Mouse (Mus musculus): ENCODE data around the gene Hspb9. TPM values are rescaled to one million over a fixed set of nuclear protein-coding genes. Genes with fewer than 3 reads are reported as not detected.

The Hspb9 gene
- polyA plus RNA-seq (2012; rRNA removed), result not detected in 2 replicates

DNA sequence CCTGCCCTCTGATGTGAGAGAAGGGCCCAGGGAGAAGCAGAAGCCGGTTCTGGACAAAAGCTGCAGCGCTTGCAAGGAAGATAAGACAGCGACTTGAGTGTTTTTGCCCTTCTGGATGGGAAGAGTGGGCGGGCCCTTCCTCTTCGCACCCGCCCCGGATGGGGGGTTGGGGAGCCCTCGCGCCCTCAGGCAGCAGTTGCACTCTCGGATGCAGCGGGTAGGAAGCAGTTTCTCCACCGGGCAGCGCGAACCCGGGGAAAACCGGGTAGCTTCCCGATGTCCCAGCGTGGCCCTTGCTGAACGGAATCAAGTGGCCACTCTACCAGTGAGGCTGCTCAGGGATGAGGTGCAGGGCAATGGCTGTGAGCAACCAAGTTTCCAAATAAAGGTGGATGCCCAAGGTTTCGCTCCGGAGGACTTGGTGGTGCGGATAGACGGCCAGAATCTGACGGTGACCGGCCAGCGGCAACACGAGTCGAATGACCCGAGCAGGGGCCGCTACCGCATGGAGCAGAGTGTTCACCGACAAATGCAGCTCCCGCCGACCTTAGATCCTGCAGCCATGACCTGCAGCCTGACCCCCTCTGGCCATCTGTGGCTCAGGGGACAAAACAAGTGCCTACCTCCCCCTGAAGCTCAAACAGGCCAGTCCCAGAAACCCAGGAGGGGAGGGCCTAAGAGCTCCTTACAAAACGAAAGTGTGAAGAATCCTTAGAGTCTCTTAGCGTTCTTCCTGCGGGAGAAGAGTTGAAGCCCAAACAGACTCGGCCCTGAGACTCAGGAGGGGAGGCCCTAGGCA, at the start of gene Hspb9:
TSS of gene Hspb9 (plus strand) at position 116 of the 799 bp plus-strand sequence.

DNA sequence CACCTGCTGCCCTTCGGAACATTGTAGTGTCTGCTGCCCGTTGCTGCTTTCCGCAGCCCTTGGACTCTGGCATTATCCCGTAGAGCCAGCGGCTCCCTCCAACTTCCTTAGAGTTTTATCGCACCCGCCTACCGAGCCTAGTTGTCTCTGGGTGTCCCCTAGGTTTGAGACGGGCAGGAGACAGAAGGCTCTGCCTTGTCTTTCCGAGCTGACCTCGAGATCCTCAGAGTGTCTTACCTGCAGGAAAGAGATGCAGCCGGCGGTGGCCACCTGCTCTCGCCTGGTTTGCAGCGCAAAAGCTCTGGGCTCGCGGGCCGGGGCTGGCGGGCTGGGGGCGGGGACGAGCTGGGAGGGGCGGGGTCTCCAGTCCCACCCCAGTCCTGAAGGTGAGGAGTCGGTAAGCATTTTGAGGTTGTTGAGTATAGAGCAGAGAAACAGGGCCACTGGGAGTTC, 21.5 kb upstream of the Hspb9 start, which contains the start of gene Zfp385c:
TSS of gene Zfp385c (minus strand) at position 292 of the 453 bp plus-strand sequence.

DNA sequence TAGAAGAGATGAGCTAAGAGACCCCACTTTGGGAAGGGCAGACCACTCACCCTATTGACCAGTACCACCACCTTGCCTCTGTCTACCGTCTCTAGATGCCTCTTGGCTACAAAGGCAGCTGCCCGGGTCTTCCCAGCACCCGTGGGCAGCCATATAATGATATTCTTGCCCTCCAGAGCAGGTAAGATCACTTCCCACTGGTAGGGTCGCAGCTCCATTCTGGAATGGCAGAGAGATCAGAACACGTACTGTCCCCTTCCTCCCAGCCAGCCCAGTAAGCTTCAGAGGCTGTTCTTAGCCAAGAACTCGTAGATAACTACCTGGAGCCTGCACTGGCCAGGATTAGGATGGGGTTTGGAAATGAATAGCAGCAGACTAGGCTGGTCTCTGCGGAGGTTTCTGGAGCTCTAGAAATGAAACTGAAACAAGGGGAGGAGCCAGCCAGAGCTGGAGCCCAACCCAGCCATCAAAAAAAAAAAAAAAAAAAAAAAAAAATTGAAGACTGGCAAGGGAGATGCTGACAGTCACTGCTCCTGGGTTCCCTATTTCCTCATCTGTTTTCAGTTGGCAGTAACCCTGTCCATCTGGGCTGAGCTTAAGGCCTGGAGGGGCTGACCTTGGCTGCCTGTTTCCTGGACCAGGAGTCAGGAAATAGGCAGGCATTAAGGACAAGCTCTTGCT, 9.7 kb upstream of the Hspb9 start, which contains the start of gene Dhx58:
TSS of gene Dhx58 (minus strand) at position 421 of the 681 bp plus-strand sequence.

DNA sequence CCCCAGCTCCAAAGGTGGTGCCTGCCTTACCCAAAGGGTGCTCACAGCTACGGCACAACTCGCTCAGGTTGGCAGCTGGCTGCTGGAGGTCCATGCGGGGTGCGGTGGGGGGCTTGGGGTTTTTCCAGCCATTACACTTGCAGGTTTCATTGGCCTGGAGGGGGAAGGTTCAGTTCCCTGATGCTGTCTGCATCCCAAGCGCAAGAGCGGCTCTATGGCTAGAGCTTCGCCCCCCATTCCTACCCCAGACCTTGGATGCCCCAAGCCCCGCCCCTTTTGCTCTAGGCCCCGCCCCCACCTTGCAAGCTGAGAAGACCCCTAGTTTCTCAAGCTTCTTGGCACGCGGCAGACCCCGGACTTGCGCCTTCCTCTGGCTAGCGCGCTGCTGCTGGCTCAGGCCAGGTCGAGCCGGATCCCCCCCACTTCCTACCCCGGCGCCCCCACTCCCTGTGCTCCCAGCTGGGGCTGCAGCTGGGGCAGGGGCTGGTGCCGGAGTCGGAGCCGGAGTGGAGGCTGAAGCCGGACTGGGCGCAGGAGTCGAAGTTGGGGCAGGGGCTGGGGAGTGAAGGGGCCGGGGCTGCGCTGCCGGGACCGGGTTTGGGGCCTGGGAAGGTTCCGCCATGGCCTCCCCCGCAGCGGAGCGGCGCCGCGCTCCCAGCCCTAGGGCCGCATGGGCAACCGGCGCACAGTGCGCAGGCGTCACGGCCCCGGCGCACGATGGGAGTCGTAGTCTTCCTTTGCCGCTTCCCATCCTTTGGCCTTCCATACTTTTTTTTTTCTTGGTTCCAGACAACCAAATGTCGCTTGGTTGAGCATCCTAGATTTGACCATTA, 1.7 kb upstream of the Hspb9 start, which contains the start of gene Kat2a:
TSS of gene Kat2a (minus strand) at position 683 of the 833 bp plus-strand sequence.

DNA sequence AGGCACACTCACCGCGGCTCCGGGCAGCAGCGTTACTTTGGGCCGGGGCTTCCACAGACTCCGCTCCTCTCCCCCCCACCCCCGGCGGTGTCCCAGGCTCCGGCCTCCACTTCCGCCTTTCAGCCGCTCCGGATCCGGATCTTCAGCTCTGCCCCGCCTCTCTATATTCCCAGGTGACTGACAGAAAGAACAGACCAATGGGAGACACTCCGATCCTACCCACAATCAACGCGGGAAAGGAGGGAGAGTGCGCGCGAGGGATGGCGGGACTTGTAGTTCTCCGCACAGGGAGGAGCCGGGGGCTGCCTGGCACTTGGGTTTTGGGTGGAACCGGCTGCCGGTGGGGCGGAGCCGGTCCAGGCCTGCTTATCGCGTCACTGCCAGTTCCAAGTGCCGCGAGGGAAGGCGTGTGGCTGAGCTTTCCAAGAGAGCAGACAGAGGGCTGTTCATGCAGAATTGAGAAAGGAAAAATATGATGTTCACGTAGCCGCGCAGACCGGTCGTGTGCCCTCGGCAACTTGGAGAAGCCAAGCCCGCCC, 24.5 kb downstream of the Hspb9 start, which contains the start of gene Rab5c:
TSS of gene Rab5c (minus strand) at position 150 of the 539 bp plus-strand sequence.

DNA sequence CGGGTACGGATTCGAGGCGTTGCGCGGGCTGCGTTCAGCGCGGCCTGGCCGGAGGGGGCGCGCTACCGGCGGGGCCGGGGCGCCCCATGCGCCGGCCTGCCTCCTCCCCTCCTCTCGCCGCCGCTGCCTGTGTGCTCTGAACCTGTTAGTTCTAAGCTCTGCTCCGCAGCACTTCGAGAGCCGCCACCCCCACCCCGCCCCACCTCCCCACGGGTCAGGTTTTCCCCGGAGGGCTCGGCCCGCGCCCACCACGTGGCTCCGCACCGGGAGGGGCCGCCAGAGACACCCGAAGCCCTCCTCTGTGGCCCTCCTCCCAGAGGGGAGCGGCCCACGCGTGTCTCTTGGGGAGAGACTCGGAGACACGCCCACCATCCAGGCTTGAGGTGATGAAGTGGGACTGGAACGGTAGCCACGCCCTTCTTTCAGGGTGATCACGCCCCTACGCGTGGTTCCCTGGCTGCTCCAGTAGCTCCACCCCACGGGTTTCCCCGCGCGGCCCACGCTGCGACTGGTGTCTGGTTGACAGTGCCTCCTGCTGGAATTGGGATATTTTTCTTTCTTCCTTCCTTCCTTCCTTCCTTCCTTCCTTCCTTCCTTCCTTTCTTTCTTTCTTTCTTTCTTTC, 46.1 kb downstream of the Hspb9 start, which contains the start of gene Kcnh4:
TSS of gene Kcnh4 (minus strand) at position 332 of the 623 bp plus-strand sequence.

DNA sequence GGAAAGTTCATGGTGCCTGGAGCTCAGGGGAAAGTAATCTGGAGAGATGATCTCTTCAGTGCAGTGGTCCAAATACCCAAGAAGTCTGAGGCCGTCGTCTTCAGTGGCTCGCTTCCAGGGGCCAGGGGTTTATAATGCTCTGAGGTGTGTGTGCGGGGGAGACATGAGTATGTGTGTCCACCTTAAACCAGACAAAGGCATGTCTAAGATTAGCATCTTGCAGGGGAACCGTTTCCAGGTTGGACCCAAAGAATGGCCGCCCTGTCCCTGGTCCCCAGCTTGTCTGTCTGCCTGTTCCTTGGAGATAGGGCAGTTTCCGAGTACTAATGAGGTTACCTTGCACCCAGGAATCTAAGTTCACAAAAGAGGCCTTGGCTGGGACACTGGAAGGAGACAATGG, 49.2 kb downstream of the Hspb9 start, which contains the start of gene Hcrt:
TSS of gene Hcrt (minus strand) at position 101 of the 400 bp plus-strand sequence.

Other genes starting within 250 kb of the Hspb9 start
- 0.87 and 1.6 TPM in 2 replicates for gene Klhl11, start 241.1 kb upstream of the Hspb9 start, polyA plus RNA-seq (2012; rRNA removed)
- 17.6 and 20.0 TPM in 2 replicates for gene Acly, start 185.8 kb upstream of the Hspb9 start, polyA plus RNA-seq (2012; rRNA removed)
- gene Ttc25, start 168.2 kb upstream of the Hspb9 start, polyA plus RNA-seq (2012; rRNA removed), result 0.19 and 0.40 TPM in 2 replicates
- 9.3 and 11.7 TPM in 2 replicates for gene Cnp, start 138.9 kb upstream of the Hspb9 start, polyA plus RNA-seq (2012; rRNA removed)
- 45.0 and 47.0 TPM in 2 replicates for gene Nkiras2, start 94.6 kb upstream of the Hspb9 start, polyA plus RNA-seq (2012; rRNA removed)
- gene Dnajc7, start 93.7 kb upstream of the Hspb9 start, polyA plus RNA-seq (2012; rRNA removed), result 3.6 and 5.6 TPM in 2 replicates
- 2.3 TPM in 2 replicates for gene Zfp385c, start 21.4 kb upstream of the Hspb9 start, polyA plus RNA-seq (2012; rRNA removed)
- gene Dhx58, start 9.6 kb upstream of the Hspb9 start, polyA plus RNA-seq (2012; rRNA removed), result 2.0 and 5.4 TPM in 2 replicates
- 20.3 and 20.9 TPM in 2 replicates for gene Kat2a, start 1.4 kb upstream of the Hspb9 start, polyA plus RNA-seq (2012; rRNA removed)
- 128 and 132 TPM in 2 replicates for gene Rab5c, start 24.4 kb downstream of the Hspb9 start, polyA plus RNA-seq (2012; rRNA removed)
- gene Kcnh4, start 46.1 kb downstream of the Hspb9 start, polyA plus RNA-seq (2012; rRNA removed), result not detected in 2 replicates
- not detected in 2 replicates for gene Hcrt, start 49.1 kb downstream of the Hspb9 start, polyA plus RNA-seq (2012; rRNA removed)
- gene Ghdc, start 57.1 kb downstream of the Hspb9 start, polyA plus RNA-seq (2012; rRNA removed), result 5.9 and 6.6 TPM in 2 replicates
- 7.1 and 7.4 TPM in 2 replicates for gene Stat5b, start 136.9 kb downstream of the Hspb9 start, polyA plus RNA-seq (2012; rRNA removed)
- 12.2 and 12.6 TPM in 2 replicates for gene Stat5a, start 145.5 kb downstream of the Hspb9 start, polyA plus RNA-seq (2012; rRNA removed)
- 31.8 and 35.5 TPM in 2 replicates for gene Stat3, start 225.7 kb downstream of the Hspb9 start, polyA plus RNA-seq (2012; rRNA removed)